Mouse (Mus musculus) heart, embryonic 10.5 days (tissue): ENCODE results near the gene Rbms1. TPM values are rescaled to one million over a fixed set of nuclear protein-coding genes. Genes with fewer than 3 reads are reported as not detected.

Source experiments
- DNase-seq: peaks from one replicate; pipeline ENCODE4 v3.0.0-alpha.2; 2017; ENCODE audit warnings: low spot score
- H3K27ac ChIP-seq: fragments of 300-500 bp; sonication (generic); 2 replicates; pipeline ENCODE4 v1.5.1; 2016; ENCODE audit warnings: mild to moderate bottlenecking
- H3K27me3 ChIP-seq: fragments of 300-500 bp; sonication (generic); 2 replicates; pipeline ENCODE4 v1.6.1; 2016; ENCODE audit warnings: mild to moderate bottlenecking; ENCODE audit not compliant: poor library complexity, insufficient read depth, severe bottlenecking
- H3K36me3 ChIP-seq: fragments of 300-500 bp; sonication (generic); 2 replicates; pipeline ENCODE4 v1.6.1; 2016; ENCODE audit warnings: mild to moderate bottlenecking, moderate library complexity
- H3K4me1 ChIP-seq: fragments of 300-500 bp; sonication (generic); 2 replicates; pipeline ENCODE4 v1.6.1; 2016; ENCODE audit warnings: mild to moderate bottlenecking
- H3K4me3 ChIP-seq: fragments of 300-500 bp; sonication (generic); 2 replicates; pipeline ENCODE4 v1.5.1; 2016; ENCODE audit warnings: mild to moderate bottlenecking, moderate library complexity
- H3K9me3 ChIP-seq: fragments of 300-500 bp; sonication (generic); 2 replicates; pipeline ENCODE4 v1.6.1; 2016; ENCODE audit warnings: mild to moderate bottlenecking, moderate library complexity
- WGBS: fragments of 180-500 bp; shearing (Covaris S2); methylation state at CpG from one replicate; pipeline ENCODE4 v1.1.7; 2016; 5-methylcytosine and 5-hydroxymethylcytosine counted together
- polyA plus RNA-seq: library from polyadenylated mRNA; unstranded; fragments of >200 nt; fragmentation: Nextera tagmentation; extraction: Ambion mirVana; gene quantifications from 2 replicates; pipeline ENCODE4 v1.2.1, GENCODE M21; 2016

Gene Rbms1
- polyA plus RNA-seq, 1 experiment from 2014 or later, result 146 TPM

DNA sequence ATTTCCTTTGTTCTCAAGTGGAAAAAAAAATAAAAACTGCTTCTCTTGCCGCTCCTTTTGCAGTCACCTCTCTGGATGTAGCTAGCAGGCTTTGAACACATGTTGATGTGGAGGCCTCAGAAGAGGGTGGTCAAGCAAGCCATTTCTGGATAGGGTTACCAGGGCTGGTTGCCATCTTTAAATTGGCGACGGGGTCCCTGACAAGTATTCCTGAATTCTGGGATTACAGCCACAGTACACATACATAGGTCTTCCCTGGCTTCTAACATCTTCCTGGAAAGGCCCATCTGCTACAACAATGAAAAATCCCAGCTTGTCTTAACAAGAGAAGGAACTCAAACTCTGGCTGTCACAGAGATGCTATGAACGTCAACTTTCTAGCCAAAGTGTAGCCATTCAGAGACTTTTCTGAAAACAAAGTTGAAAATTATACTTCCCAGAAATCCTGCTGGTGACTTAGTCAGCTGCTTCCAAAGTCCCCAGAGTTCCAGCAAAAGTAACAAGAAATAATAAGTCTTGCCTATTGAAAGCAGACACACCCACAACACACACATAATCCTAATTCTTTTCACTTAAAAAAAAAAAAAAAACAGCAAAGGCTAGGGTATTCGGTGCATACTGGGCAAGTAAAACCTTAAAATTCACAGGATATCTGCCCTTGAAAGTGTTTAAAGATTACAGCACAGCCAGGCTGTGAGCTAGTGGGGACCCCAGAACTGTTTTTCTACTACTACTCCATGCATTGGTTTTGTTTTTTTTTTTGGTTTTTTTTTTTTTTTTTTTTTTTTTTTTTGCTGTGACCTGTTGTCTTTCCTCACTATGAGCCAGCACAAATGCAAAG, 80.6 kb downstream of the Rbms1 start:
- Histone ChIP-seq H3K27me3 (no peaks in the 10 kb centered on the region), H3K36me3 (peaks cover 5% of the 10 kb centered on the region), H3K4me1 (peaks cover 59% of the 10 kb centered on the region), H3K27ac (peak overlapping the region; percentile 99), H3K4me3 (peak overlapping the region; percentile 94), H3K9me3 (no peaks in the 10 kb centered on the region)
- WGBS, result 53% methylated on average over 5 of the region's 5 CpGs
- DNase-seq, result no peak

DNA sequence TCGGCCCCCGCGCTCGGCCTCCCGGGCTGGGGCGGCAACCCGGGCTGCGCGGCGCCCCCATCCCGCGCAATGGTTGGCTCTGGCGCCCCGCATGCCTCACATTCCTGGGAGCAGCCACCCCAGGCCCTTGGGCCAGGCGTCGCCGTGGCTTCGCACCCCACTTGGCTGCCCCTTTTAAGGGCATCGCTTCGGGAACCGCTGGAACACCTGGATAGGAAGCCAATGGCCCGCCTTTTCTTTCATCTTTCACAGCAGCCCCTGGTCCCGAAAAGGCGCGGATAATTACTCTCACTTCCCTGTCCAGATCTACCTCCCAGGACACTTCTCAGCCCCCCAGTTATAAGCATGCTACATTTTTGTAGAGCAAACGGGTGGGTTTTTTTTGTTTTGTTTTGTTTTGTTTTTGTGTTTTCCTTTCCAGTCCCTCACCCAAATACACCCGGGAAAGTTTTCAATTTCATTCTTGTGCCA, 81.4 kb downstream of the Rbms1 start:
- 2% methylated on average over 27 of the region's 27 CpGs for WGBS
- no peaks in the 10 kb centered on the region for H3K27me3 ChIP-seq
- peak overlapping the region; percentile 99 for H3K27ac ChIP-seq
- H3K4me1 ChIP-seq, result peaks cover 67% of the 10 kb centered on the region
- H3K36me3 ChIP-seq, result peaks cover 5% of the 10 kb centered on the region
- DNase-seq, result no peak
- H3K9me3 ChIP-seq, result no peaks in the 10 kb centered on the region
- peak overlapping the region; percentile 94 for H3K4me3 ChIP-seq

DNA sequence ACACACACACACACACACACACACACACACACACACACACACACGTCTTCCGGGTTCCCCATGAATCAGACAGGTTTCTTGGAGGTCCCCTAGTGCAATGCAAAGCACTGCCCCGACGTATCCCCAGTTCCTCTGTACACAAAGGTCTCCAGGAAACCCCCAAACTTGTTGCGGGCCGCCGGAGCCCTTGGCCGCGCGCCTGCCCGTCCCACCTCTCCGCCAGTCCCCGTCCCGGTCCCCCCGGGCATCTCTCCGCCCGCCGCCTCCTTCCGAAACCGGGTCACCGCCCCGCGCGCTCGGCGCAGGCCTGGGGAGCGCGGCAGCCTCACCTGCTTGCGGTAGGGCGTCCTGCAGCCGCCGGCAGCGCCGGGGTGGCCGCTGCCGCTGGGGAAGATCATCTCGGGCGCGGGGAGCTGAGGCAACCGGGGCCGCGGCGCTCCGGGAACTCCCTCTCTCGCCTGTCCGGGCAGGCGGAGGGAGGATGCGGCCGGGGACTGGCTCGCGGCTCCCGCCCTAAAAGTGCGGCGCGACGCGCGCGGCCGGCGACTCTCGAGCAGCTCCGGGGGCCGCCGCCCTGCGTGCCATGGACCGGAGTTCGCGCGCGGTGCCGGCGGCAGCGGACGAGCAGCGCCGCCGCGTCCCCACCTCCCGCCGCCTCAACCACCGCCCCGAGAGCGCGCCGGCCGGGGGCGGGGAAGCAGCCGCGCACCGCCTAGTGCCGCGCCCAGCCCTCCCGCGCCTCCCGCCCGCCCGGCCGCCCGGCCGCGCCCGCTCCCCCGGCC, 82.0 kb downstream of the Rbms1 start:
- Histone ChIP-seq H3K4me3 (peak overlapping the region; percentile 94), H3K27me3 (no peaks in the 10 kb centered on the region), H3K27ac (peak overlapping the region; percentile 99), H3K9me3 (no peaks in the 10 kb centered on the region), H3K36me3 (peaks cover 5% of the 10 kb centered on the region), H3K4me1 (peaks cover 73% of the 10 kb centered on the region)
- 8% methylated on average over 93 of the region's 104 CpGs for WGBS
- DNase-seq, result peak; percentile 84

DNA sequence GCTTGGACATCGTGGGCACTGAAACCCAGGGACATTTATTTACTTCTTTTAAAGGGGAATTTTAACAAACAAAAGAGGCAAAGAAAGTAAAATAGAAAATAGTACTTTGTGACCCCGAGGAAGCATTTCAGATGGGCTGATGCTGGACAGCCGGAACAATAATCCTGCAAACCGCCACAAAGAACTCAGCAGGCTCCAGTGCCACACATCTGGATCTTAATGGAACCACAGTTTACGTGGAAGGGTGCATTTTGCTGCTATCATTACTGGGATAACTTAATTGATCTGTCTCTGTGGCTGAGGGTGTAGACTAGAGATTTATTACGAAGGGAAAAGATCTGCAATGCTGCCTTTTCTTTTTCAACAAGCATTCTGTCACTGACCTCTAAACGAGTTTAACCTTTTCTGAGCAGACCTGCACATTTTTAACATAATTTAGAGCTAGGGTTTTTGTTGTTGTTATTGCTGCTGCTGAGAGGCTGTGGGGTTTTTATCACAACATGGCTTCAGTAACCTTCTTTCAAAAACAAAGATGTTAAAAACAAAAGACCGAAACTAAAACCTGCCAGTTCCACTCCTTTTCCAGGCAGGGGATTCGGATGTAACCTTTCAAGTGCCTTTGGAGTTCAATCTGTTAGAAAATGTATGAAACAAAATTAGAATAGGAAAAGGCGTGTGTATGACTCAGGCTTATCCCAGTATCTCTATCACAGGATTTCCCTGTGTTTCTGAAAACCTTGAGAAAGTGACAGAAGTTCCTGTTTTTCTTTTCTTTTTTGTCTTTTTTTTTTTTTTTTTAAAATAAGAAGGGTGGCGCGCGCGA, 82.8 kb downstream of the Rbms1 start:
- no peak for DNase-seq
- H3K4me1 ChIP-seq, result peaks cover 77% of the 10 kb centered on the region
- peak overlapping the region; percentile 94 for H3K4me3 ChIP-seq
- no peaks in the 10 kb centered on the region for H3K9me3 ChIP-seq
- peaks cover 5% of the 10 kb centered on the region for H3K36me3 ChIP-seq
- 6% methylated on average over 14 of the region's 14 CpGs for WGBS
- peak overlapping the region; percentile 99 for H3K27ac ChIP-seq
- no peaks in the 10 kb centered on the region for H3K27me3 ChIP-seq

DNA sequence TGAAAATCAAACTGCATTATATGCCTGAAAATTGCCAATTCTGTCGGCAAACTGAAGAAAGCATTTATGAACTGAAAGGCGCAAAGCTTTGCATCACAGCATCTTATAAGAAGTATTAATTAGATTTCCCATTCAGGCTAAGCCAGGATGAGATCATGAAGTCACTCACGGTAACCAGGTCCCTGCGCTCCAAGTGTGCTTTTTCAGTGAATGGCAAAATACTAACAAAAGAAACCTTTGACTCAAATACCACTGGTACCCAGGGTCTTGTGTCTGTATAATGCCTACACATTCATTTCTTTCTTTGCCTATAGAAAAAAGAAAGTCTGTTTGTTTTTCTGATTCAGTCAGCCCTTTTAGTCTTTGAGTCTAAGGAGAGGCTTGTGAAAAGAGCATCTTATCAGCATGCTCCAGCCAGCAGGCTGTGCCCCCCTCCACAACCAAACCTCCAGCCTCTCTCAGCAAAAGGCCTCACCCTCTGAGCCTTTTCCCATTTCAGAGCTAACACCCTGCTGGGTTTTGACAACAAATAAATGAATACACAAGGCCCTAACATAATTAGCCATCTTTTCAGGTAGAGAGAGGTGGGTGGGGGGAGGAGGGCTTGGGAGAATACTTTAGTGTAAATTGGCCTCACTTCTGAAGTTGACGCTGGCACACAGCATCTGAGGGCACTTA, 83.7 kb downstream of the Rbms1 start:
- WGBS, result 49% methylated on average over 5 of the region's 5 CpGs
- Histone ChIP-seq H3K4me1 (peaks cover 76% of the 10 kb centered on the region), H3K4me3 (peak overlapping the region; percentile 94), H3K9me3 (no peaks in the 10 kb centered on the region), H3K27me3 (no peaks in the 10 kb centered on the region), H3K36me3 (peaks cover 5% of the 10 kb centered on the region), H3K27ac (peak overlapping the region; percentile 99)
- peak; percentile 79 for DNase-seq

DNA sequence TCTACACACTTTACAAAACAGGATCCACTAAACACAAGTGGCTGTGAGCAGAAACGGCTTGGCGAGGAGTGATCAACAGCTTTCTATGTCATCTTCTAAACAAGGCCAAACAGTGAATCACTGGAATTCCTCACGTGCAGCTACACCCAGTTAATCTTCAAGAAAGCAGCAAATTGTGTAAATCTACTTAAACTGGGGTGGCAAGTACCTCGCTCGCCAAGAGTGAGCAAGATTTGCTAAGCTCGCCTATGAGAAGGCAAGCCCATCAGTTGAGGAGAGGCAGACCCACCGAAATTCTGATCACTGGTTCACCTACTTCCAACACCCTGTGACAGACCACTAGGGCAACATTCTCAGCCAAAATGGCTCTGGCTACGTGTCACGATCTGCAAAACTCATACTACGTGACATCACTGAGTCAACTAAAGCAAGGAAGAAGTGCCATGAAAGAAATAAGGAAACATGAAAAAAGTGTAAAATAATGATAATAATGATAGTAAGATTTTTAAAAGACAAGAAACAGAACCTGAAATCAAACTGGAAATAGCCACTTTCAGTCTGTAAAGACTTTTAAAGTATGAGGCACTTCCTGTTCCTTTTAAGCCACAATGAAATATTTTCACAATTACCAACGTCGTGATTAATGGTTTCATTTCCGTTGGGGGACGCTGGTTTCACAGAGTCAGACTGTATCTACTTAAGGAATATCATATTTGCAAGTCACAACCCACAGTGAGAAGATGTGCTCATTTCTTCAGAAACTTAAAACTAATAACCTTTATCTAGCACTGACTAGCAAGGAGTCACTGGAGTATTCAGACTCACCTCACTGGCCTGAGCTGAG, 85.2 kb downstream of the Rbms1 start:
- H3K4me3 ChIP-seq, result no peak overlapping the region
- DNase-seq, result no peak
- peaks cover 82% of the 10 kb centered on the region for H3K4me1 ChIP-seq
- 46% methylated on average over 14 of the region's 14 CpGs for WGBS
- H3K9me3 ChIP-seq, result no peaks in the 10 kb centered on the region
- peaks cover 5% of the 10 kb centered on the region for H3K36me3 ChIP-seq
- H3K27ac ChIP-seq, result peak overlapping the region; percentile 42; the same call in 1 of the 2 replicates
- H3K27me3 ChIP-seq, result no peaks in the 10 kb centered on the region

DNA sequence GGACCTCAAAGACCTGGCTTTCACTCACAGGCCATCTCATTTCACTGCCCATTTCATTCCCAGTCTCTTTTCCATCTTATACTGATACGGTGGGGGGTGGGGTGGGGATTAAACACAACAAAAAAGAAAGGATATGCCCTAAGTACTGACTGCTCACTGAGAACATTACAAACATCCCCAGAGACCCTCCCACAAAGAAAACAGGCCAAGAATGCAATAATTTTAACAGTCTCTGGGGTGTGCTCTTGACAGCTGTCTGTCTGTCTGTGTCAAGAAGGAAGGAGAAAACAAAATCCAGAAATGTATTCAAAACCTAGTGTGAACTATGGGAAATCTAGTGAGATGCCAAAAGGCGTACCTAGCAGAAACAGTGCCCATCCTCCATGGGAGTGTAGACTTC, 86.1 kb downstream of the Rbms1 start:
- WGBS, result 56% methylated on average over 2 of the region's 2 CpGs
- peaks cover 85% of the 10 kb centered on the region for H3K4me1 ChIP-seq
- H3K4me3 ChIP-seq, result no peak overlapping the region
- DNase-seq, result no peak
- peaks cover 5% of the 10 kb centered on the region for H3K36me3 ChIP-seq
- no peak overlapping the region for H3K27ac ChIP-seq
- H3K9me3 ChIP-seq, result no peaks in the 10 kb centered on the region
- no peaks in the 10 kb centered on the region for H3K27me3 ChIP-seq

DNA sequence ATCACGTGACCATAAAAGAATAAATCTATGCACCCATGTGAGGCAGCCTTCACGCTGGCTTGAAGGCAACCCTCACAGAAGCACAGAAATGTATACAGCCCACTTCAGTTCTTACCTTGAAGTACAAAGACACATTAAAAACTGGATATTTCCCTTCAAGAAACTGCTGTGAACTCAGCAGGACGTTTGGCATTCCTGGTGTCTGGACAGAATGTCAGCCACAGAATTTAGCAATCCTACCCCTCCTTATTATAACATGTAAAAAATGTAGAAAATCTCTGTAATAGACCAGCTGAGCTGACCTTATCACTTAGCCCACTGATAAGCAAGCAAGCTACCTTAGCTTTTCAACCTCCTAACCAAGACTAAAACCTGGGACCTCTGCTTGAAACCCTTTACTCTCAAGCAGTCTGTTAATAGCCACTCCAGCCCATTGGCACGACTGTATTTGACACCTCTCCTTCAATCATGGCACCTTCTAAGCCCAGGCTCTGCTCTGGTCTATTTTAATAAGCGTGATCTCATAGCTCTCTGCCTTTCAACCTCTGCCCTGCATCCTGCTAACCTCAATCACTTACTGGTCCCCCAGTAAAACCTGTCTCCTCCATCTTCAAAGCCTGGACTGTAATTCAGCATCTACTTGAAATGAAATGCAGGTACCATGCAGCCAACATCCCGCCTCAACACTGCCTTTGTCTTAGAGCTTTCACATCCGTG, 90.7 kb downstream of the Rbms1 start:
- no peak for DNase-seq
- 56% methylated on average over 7 of the region's 7 CpGs for WGBS
- Histone ChIP-seq H3K9me3 (no peaks in the 10 kb centered on the region), H3K27me3 (no peaks in the 10 kb centered on the region), H3K4me3 (no peak overlapping the region), H3K27ac (no peak overlapping the region; the same call in 1 of the 2 replicates), H3K4me1 (peaks cover 94% of the 10 kb centered on the region), H3K36me3 (no peaks in the 10 kb centered on the region)

DNA sequence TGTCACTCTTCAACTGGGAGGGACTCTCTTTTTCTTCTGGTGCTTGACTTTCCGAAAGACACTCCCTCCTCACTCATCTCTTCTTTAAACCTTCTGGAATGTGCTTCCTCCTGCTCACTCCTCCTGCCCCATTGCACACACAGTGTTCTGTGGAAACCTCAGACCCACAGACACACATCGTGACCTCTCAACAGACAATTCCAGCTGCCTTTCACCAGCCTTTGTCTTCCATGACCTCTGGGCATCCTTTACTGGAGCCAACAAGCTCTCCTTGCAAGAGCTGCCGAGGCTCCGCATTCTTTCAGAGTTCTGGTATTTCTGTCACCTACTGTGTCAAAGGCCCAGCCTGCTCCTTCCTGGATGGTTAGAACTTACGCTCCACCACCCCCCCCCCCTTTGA, 92.0 kb downstream of the Rbms1 start:
- no peaks in the 10 kb centered on the region for H3K9me3 ChIP-seq
- H3K27me3 ChIP-seq, result no peaks in the 10 kb centered on the region
- DNase-seq, result no peak
- peaks cover 94% of the 10 kb centered on the region for H3K4me1 ChIP-seq
- H3K36me3 ChIP-seq, result no peaks in the 10 kb centered on the region
- H3K4me3 ChIP-seq, result no peak overlapping the region; the same call in 1 of the 2 replicates
- peak overlapping the region; percentile 74 for H3K27ac ChIP-seq
- 6% methylated on average over 5 of the region's 5 CpGs for whole genome bisulfite sequencing

DNA sequence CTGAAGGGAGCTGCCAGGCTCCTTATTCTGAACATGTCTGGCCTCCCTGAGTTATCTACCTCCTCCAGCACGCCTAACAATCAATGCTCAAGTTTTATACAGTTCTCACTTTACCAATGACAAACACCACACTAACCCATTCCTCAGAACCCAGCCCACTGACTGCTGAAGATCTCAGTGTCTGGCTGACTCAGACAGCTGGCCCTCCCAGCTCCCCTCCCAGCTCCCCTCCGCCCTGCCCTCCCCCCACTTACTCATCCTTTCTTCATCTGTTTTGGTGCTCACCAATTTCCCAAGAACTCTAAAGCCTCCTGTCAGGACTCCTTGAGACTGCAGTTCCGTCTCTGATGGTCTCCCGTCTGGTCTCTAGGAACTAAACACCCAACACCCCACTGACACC, 92.5 kb downstream of the Rbms1 start:
- no peaks in the 10 kb centered on the region for H3K9me3 ChIP-seq
- no peak for DNase-seq
- H3K27me3 ChIP-seq, result no peaks in the 10 kb centered on the region
- H3K4me1 ChIP-seq, result peaks cover 91% of the 10 kb centered on the region
- 0 out of 2 replicates have a peak overlapping the region, but pooled peaks have one; percentile 9 for H3K4me3 ChIP-seq
- WGBS, result 26% methylated on average over 4 of the region's 4 CpGs
- H3K27ac ChIP-seq, result peak overlapping the region; percentile 74; the same call in 1 of the 2 replicates
- no peaks in the 10 kb centered on the region for H3K36me3 ChIP-seq
